Mouse (Mus musculus) midbrain, embryonic 15.5 days (tissue): ENCODE measurements around the gene Adgrd1. TPM values are rescaled to one million over a fixed set of nuclear protein-coding genes. Genes with fewer than 3 reads are reported as not detected.

Source experiments
- ATAC-seq: fragments of 200-750 bp; cut with Nextera tagmentation; replicated peaks from 2 replicates; pipeline ENCODE4 v1.8.0; 2017; ENCODE audit warnings: moderate TSS enrichment
- H3K27ac ChIP-seq: fragments of 300-500 bp; sonication (generic); 2 replicates; pipeline ENCODE4 v1.5.1; 2015; ENCODE audit warnings: mild to moderate bottlenecking, inconsistent platforms
- H3K27me3 ChIP-seq: fragments of 300-500 bp; sonication (generic); replicated peaks from 2 replicates; pipeline ENCODE4 v1.6.1; 2015; ENCODE audit warnings: inconsistent platforms
- H3K36me3 ChIP-seq: fragments of 300-500 bp; sonication (generic); replicated peaks from 2 replicates; pipeline ENCODE4 v1.6.1; 2015; ENCODE audit warnings: inconsistent platforms
- H3K4me1 ChIP-seq: fragments of 300-500 bp; sonication (generic); 2 replicates; pipeline ENCODE4 v1.6.1; 2015; ENCODE audit warnings: inconsistent platforms
- H3K4me2 ChIP-seq: fragments of 300-500 bp; sonication (generic); 2 replicates; pipeline ENCODE4 v1.6.1; 2015; ENCODE audit warnings: inconsistent platforms, mild to moderate bottlenecking, moderate library complexity
- H3K4me3 ChIP-seq: fragments of 300-500 bp; sonication (generic); 2 replicates; pipeline ENCODE4 v1.5.1; 2015; ENCODE audit warnings: mild to moderate bottlenecking, inconsistent platforms
- H3K9ac ChIP-seq: fragments of 300-500 bp; sonication (generic); 2 replicates; pipeline ENCODE4 v1.6.1; 2015; ENCODE audit warnings: mild to moderate bottlenecking, inconsistent platforms
- H3K9me3 ChIP-seq: fragments of 300-500 bp; sonication (generic); 2 replicates; pipeline ENCODE4 v1.6.1; 2016; ENCODE audit warnings: inconsistent platforms
- WGBS: fragments of 180-500 bp; shearing (Covaris S2); methylation state at CpG from one replicate; pipeline ENCODE4 v1.1.7; 2015; ENCODE audit warnings: mixed read lengths; 5-methylcytosine and 5-hydroxymethylcytosine counted together
- polyA plus RNA-seq: library from polyadenylated mRNA; unstranded; fragments of >200 nt; fragmentation: Nextera tagmentation; extraction: Ambion mirVana; gene quantifications from 2 replicates; pipeline ENCODE4 v1.2.1, GENCODE M21; 2015

Gene Adgrd1
- polyA plus RNA-seq, 1 experiment from 2014 or later: 0.18 TPM

GRCm38 (mm10) chr5:129138576-129138975 is 42.0 kb downstream of the Adgrd1 start:
- Histone ChIP-seq H3K36me3 (no peaks in the 10 kb centered on the region), H3K4me3 (no peak overlapping the region), H3K9me3 (no peaks in the 10 kb centered on the region), H3K27ac (no peak overlapping the region), H3K4me2 (no peak overlapping the region), H3K4me1 (no peaks in the 10 kb centered on the region), H3K9ac (no peak overlapping the region), H3K27me3 (no peaks in the 10 kb centered on the region)
- ATAC-seq: no peak
- 53% methylated on average over 15 of the region's 15 CpGs for WGBS

DNA sequence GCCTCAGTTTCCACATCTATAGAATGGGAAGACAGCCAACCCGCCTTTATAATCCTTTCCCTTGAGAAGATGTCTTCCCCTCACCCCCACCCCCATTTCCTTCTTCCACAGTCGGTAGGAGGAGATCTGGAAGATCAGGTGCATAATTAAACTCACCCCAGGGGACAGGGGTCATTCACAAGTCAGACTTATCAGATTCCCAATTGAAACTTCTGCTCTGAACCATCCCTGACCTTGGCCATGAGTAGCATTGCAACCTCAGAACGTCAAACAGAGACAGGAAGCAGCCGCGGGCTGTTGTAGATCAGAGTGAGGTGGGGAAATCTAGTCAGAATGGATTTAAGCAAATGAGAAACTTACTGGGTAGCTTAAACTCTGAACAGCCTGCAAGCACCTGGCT is 46.3 kb downstream of the Adgrd1 start:
- no peaks in the 10 kb centered on the region for H3K4me1 ChIP-seq
- H3K9ac ChIP-seq: no peak overlapping the region
- no peaks in the 10 kb centered on the region for H3K27me3 ChIP-seq
- ATAC-seq: no peak
- WGBS: 75% methylated on average over 5 of the region's 5 CpGs
- H3K4me2 ChIP-seq: no peak overlapping the region
- no peak overlapping the region for H3K27ac ChIP-seq
- no peak overlapping the region for H3K4me3 ChIP-seq
- no peaks in the 10 kb centered on the region for H3K36me3 ChIP-seq
- no peaks in the 10 kb centered on the region for H3K9me3 ChIP-seq

- Histone ChIP-seq H3K36me3 (no peaks in the 10 kb centered on the region), H3K9me3 (no peaks in the 10 kb centered on the region)
- 84% methylated on average over 8 of the region's 8 CpGs for WGBS
Observed at GRCm38 (mm10) chr5:129145307-129145935, 48.9 kb downstream of the Adgrd1 start.

GRCm38 (mm10) chr5:129146892-129147509 is 50.5 kb downstream of the Adgrd1 start:
- ATAC-seq: no peak
- no peak overlapping the region for H3K4me2 ChIP-seq
- H3K9me3 ChIP-seq: no peaks in the 10 kb centered on the region
- H3K36me3 ChIP-seq: no peaks in the 10 kb centered on the region
- no peaks in the 10 kb centered on the region for H3K27me3 ChIP-seq
- H3K27ac ChIP-seq: no peak overlapping the region
- no peak overlapping the region for H3K9ac ChIP-seq
- no peaks in the 10 kb centered on the region for H3K4me1 ChIP-seq
- no peak overlapping the region for H3K4me3 ChIP-seq
- 71% methylated on average over 12 of the region's 12 CpGs for WGBS

More at GRCm38 (mm10) chr5:129145307-129145935, 48.9 kb downstream of the Adgrd1 start:
- Histone ChIP-seq H3K4me2 (no peak overlapping the region), H3K4me3 (no peak overlapping the region), H3K27me3 (no peaks in the 10 kb centered on the region), H3K27ac (no peak overlapping the region), H3K9ac (no peak overlapping the region), H3K4me1 (no peaks in the 10 kb centered on the region)
- no peak for ATAC-seq

DNA sequence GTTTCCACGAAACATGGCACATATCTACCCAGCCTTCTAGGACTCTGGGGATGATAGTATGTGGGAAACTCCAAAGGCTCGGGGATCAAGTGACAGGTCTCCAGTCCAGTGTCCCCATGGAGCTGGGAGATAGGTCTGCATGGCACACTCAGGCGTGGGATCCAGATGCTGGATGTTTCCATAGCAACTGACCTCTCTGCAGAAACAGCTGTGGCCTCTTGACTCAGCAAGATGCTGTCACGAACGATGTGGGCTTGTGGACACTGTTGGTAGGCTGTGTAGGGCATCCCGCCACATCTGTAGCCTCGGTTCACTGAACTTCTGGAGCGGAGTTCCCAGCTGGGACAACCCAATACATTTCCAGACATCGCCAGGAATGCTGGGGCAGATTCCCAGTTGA is 51.9 kb downstream of the Adgrd1 start:
- Histone ChIP-seq H3K4me1 (no peaks in the 10 kb centered on the region), H3K9ac (no peak overlapping the region), H3K4me2 (no peak overlapping the region), H3K9me3 (no peaks in the 10 kb centered on the region), H3K4me3 (no peak overlapping the region), H3K27me3 (no peaks in the 10 kb centered on the region), H3K27ac (no peak overlapping the region), H3K36me3 (no peaks in the 10 kb centered on the region)
- whole genome bisulfite sequencing: 57% methylated on average over 9 of the region's 9 CpGs
- ATAC-seq: no peak

DNA sequence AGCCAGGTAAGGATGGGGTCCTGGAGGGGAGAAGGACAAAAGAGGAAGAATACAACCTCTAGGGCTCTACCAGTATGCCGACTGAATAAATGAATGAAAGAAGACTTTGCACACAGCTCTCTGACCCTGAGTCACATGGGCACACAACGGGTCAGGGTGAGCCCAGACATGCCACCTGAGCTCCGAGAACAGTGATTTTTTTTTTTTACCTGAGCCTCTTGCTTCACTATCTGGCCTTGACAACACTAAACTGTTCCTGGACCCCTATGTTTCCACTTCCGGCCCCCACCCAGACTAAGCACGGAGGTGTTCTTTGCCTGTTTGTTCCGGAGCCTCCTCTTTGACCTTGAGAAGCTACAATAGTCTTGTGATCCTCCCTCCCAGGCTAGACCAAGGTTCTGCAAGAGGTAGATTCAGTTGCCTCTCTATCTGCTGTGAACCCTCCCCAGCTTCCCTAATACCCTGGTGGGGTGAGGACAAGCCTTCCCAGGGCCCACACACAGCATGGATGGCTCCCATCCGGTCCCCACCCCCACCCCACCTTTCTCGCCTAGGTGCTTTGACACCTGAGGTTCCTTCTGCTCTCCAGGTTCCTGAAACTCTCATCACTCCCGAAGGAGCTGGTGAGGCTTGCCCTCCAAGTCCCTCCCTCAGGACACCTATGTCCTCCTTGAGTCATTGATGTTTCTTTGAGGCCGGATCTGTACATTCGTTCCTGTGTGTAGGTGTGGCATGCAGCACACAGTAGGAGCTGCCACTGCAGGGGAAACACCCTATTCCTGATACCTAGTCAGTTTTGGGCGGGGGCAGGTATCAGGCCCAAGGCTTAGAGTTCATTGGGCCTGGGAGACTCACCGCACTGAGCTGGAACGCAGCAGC is 58.7 kb downstream of the Adgrd1 start:
- H3K4me1 ChIP-seq: peaks cover 19% of the 10 kb centered on the region
- H3K9me3 ChIP-seq: no peaks in the 10 kb centered on the region
- H3K36me3 ChIP-seq: no peaks in the 10 kb centered on the region
- H3K27me3 ChIP-seq: no peaks in the 10 kb centered on the region
- H3K27ac ChIP-seq: peak overlapping the region; percentile 71
- no peak overlapping the region for H3K4me3 ChIP-seq
- H3K4me2 ChIP-seq: 0 out of 2 replicates have a peak overlapping the region, but pooled peaks have one; percentile 16
- no peak for ATAC-seq
- no peak overlapping the region for H3K9ac ChIP-seq
- WGBS: 66% methylated on average over 14 of the region's 14 CpGs

- Histone ChIP-seq H3K27ac (peak overlapping the region; percentile 71), H3K27me3 (no peaks in the 10 kb centered on the region), H3K9me3 (no peaks in the 10 kb centered on the region), H3K36me3 (no peaks in the 10 kb centered on the region), H3K4me2 (peak overlapping the region; percentile 16; the same call in 1 of the 2 replicates), H3K9ac (no peak overlapping the region), H3K4me1 (peaks cover 19% of the 10 kb centered on the region), H3K4me3 (no peak overlapping the region)
- WGBS: 3% methylated on average over 9 of the region's 9 CpGs
- peak; percentile 60; the same call in 1 of the 2 replicates for ATAC-seq
Observed at GRCm38 (mm10) chr5:129155902-129156311, 59.4 kb downstream of the Adgrd1 start.

GRCm38 (mm10) chr5:129161372-129162051 is 65.0 kb downstream of the Adgrd1 start:
- no peak for ATAC-seq
- Histone ChIP-seq H3K4me1 (peaks cover 6% of the 10 kb centered on the region), H3K27me3 (no peaks in the 10 kb centered on the region), H3K27ac (no peak overlapping the region), H3K9ac (no peak overlapping the region), H3K4me3 (no peak overlapping the region), H3K9me3 (no peaks in the 10 kb centered on the region), H3K36me3 (no peaks in the 10 kb centered on the region), H3K4me2 (no peak overlapping the region)
- WGBS: 81% methylated on average over 11 of the region's 11 CpGs

GRCm38 (mm10) chr5:129163416-129163815 is 66.9 kb downstream of the Adgrd1 start:
- Histone ChIP-seq H3K9me3 (no peaks in the 10 kb centered on the region), H3K4me1 (no peaks in the 10 kb centered on the region), H3K4me3 (no peak overlapping the region), H3K9ac (no peak overlapping the region), H3K4me2 (no peak overlapping the region), H3K27ac (no peak overlapping the region), H3K36me3 (no peaks in the 10 kb centered on the region), H3K27me3 (no peaks in the 10 kb centered on the region)
- no peak for ATAC-seq
- 62% methylated on average over 8 of the region's 8 CpGs for WGBS

DNA sequence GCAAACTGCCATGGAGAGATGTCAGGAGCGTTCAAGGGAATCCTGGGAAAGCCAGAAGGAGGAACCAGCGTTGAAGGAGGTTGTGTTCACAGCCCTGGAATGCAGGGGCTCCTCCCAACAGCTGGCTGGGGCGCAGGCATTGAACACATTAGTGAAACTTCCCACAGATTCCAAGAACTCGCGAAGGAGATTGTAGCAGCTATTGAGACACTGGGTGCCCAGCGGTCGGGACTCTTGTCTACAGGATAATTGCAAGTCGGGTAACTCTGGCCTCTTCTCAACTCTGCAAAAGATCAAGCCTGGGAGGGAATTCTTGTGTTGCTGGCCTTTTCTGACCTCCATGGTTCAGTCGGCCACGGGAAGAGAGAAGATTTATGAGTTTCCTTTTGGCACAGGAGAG is 67.5 kb downstream of the Adgrd1 start:
- H3K9me3 ChIP-seq: no peaks in the 10 kb centered on the region
- no peak for ATAC-seq
- no peaks in the 10 kb centered on the region for H3K27me3 ChIP-seq
- no peak overlapping the region for H3K9ac ChIP-seq
- H3K4me3 ChIP-seq: no peak overlapping the region
- WGBS: 60% methylated on average over 10 of the region's 10 CpGs
- H3K27ac ChIP-seq: no peak overlapping the region
- no peak overlapping the region for H3K4me2 ChIP-seq
- H3K36me3 ChIP-seq: no peaks in the 10 kb centered on the region
- no peaks in the 10 kb centered on the region for H3K4me1 ChIP-seq

- H3K27ac ChIP-seq: no peak overlapping the region
- ATAC-seq: no peak
Observed at GRCm38 (mm10) chr5:129164911-129165584, 68.5 kb downstream of the Adgrd1 start.

More at GRCm38 (mm10) chr5:129164911-129165584, 68.5 kb downstream of the Adgrd1 start:
- Histone ChIP-seq H3K9ac (no peak overlapping the region), H3K9me3 (no peaks in the 10 kb centered on the region), H3K4me1 (no peaks in the 10 kb centered on the region), H3K36me3 (no peaks in the 10 kb centered on the region), H3K4me2 (no peak overlapping the region), H3K4me3 (no peak overlapping the region), H3K27me3 (no peaks in the 10 kb centered on the region)
- 90% methylated on average over 10 of the region's 10 CpGs for WGBS
